Mouse (Mus musculus): ENCODE measurements at regions not wholly inside any gene's neighbourhood (a gene's known extent, or its start where the extent isn't known, plus 50 kb on each side); places are given as distances from the start of the nearest gene placed in this dataset.
"Not testable (repeated sequence)": the region's sequence is repeated elsewhere in the genome, so short reads cannot be mapped to it uniquely, and the experiment has no call there.

DNA sequence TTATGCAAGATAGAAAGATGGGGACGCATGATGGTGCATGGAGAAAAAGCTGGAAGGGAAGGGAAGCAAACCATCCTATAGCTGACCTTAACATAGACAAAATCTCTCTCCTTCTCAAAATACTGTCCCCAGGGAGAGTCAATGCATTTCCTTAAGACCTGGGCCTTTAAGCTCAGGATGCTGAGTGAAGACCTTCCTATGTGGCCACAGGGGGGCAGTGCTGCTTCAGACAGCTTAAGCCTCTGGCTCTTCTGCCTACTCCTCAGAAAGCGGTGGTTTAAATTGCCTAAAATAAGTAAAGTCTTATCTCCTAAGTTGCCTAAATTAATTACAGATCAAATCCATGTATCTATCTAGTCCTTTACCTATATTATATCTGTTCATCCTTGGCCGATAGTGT lies 760.4 kb upstream of the Olfr1507 start:
- peak in 1 of 2 experiments; percentile 10 for DNase-seq (ENCODE audit: inconsistent age in 2 of 2, low spot score in 1 of 2)

DNA sequence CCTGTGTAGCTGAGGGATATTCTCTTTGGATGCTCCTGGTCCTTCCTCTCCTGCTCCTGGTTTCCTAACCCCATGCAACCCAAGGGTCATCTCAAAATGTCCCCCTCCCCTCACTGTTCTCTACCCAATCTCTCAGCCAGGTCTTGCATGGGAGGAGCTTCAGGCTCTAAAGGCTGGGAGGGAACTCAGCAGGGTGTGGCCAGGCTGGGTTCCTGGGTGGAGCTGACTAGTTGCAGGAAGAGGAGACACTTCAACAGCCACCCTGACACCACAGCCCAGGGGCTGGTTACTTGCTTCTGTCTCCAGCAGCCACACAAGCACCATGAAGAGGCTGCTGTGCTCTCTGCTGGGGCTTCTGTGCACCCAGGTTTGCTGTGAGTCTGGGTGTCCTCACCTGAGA lies 757.9 kb upstream of the Olfr1507 start:
- DNase-seq (ENCODE audit: inconsistent age in 2 of 2, low spot score in 1 of 2), result not testable (repeated sequence)

DNA sequence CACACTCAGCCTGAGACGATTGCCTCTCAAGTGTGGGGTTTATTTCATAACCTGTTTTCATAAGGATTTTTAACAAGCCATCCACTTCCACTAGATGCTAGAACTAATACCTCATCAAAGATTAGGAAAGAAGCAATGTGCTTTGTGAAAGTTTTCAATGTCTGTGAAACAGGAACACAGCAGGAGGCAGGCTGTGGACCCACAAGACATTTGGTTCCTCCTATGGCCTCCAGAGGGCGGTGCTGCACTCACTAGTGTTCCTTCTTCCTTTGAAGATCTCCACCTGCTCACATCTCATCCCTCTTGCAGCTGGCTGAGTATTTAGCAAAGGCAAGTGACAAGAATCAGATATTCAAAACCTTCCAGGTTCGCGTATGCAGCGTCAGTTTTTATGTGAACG lies 735.6 kb upstream of the Olfr1507 start:
- DNase-seq (ENCODE audit: inconsistent age in 2 of 2, low spot score in 1 of 2), result not testable (repeated sequence)

DNA sequence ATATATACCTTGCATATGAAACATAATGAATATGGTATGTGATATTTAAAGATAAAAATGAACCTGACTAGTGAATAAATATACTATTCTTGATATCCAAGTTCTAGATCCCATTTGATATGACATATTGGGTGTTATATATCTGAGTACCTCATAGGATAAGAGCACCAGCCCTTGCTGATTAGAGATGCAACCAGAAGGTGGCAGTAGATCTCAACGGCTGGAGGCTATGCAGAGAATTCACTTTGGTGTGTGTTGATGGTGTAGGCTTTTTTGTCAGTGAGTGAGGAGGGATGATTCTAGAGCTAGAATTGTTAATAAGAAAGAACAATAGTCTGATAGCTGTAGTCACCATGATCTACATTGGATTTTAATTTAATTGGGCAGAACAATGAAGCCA lies 729.2 kb upstream of the Olfr1507 start:
- DNase-seq (ENCODE audit: inconsistent age in 2 of 2, low spot score in 1 of 2), result not testable (repeated sequence)

DNA sequence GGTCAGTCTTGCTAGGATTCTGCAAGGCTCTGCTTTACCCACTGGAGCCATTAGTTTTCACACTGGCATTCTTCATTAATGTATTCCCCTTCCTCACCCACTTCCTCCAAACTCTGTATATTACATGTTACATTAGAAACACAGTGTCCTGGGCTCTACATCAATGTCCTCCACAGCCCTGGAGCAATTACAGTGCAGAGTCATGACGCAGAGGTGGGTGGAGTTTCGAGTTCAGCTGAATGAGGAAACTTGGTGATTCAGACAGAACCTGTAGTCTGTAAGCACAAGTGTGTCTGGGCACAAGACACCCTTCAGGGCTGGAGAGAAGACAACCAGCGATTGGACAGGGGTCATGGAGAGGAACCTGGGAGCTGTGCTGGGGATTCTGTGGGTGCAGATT lies 715.0 kb upstream of the Olfr1507 start:
- DNase-seq (ENCODE audit: inconsistent age in 2 of 2, low spot score in 1 of 2), result not testable (repeated sequence)

DNA sequence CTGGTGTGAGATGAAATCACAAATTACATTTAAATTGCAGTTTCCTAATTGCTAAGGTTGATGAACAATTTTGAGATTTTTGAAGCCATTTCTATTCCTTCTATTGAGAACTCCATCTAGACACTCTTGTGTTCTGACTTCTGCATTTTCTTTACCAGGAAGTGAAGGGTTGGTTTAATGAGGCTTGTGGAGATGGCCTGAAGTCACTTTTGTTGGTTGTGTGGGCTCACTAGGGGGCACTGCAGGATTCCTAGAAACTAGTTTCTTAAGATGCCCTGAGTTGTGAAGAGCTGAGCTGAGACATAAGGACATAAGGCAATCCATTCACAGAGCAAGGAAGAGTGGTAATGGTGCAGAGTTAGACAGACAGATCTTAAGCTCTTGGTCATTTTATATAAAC lies 713.7 kb upstream of the Olfr1507 start:
- not testable (repeated sequence) for DNase-seq (ENCODE audit: inconsistent age in 2 of 2, low spot score in 1 of 2)

DNA sequence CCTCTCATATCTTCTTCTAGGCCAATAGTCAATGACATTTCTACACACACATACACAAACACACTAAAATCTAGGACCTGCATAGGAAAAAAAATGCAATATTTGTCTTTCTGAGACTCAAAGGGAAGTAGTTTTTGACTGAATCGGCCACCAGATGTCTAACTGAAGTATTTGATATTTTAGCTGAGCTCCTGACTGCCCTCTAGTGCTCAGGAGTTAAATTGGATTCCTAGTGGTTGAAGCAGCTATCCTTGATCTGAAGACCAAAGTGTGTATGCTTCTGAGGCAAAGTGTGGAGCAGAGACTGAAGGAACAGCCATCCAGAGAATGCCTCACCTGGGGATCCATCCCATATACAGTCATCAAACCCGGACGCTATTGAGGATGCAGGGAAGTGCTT lies 695.4 kb upstream of the Olfr1507 start:
- not testable (repeated sequence) for DNase-seq (ENCODE audit: inconsistent age in 2 of 2, low spot score in 1 of 2)

DNA sequence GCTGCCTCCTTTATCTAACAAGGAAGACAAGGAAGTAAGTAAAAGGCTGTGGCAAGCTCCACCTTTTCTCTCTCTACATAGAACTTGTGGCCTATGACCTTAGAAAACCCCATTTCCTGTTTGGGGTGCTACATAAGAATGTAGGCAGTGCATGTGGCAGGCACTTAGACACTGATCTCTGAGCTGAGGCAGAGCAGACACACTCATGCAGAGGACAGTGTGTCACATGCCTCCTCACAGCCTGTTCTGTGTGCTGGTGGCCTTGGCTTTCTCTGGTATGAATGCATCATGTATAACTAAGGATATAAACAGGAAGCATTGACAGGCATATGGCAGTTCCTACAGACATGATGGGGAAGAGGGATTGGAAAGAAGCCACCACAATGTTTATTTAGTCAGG lies 678.5 kb upstream of the Olfr1507 start:
- not testable (repeated sequence) for DNase-seq (ENCODE audit: inconsistent age in 2 of 2, low spot score in 1 of 2)

DNA sequence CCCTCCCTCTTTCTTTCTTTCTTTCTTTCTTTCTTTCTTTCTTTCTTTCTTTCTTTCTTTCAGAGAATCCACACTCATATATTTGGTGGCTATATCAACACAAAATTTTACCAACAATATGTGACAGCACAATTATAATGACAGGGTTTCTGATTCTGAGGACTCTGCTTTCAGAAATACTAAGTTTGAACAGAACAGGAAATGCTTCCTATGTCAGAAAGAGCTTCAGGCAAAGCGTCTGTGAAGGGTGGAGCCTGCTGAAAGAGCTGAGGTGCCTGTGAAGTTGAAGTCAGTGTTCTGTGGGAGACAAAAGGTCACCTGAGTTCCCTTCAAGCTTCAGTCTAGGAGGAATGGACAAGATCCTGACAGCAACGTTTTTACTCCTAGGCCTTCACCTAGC lies 670.8 kb upstream of the Olfr1507 start:
- not testable (repeated sequence) for DNase-seq (ENCODE audit: inconsistent age in 2 of 2, low spot score in 1 of 2)

DNA sequence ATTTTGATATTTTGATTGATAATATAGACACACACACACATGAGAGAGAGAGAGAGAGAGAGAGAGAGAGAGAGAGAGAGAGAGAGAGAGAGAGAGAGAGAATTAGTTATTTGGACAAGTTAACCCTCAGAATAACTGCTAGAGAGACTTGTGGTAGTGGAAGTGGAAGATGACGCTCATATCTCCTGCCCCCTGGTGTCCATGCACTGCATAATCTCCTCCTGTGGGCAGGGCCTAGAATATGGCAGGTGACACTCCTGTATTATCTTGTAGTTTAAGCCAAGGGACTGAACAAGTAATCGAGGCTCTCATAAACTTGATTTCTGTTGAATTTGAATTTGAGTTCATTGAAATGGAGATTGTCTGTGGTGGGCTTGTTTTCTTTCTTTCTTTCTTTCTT lies 663.5 kb upstream of the Olfr1507 start:
- not testable (repeated sequence) for DNase-seq (ENCODE audit: inconsistent age in 2 of 2, low spot score in 1 of 2)

DNA sequence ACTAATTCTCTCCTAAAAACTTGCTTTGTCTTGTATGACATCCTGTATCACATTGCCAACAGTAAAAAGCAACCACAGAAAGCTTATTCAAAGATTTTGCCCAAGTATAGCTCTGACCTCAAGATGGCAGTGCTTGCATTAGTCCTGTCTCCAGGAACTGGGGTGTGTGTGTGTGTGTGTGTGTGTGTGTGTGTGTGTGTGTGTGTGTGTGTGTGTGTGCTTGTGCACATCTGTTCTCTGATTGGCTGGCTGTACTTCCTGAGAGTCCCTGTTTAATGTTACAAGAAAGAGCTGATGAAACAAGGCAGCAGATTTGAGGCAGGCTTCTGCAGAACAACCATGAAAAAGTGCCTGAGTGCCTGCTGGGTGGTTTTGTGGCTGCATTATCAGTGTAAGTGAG lies 639.2 kb upstream of the Olfr1507 start:
- DNase-seq (ENCODE audit: inconsistent age in 2 of 2, low spot score in 1 of 2), result not testable (repeated sequence)

DNA sequence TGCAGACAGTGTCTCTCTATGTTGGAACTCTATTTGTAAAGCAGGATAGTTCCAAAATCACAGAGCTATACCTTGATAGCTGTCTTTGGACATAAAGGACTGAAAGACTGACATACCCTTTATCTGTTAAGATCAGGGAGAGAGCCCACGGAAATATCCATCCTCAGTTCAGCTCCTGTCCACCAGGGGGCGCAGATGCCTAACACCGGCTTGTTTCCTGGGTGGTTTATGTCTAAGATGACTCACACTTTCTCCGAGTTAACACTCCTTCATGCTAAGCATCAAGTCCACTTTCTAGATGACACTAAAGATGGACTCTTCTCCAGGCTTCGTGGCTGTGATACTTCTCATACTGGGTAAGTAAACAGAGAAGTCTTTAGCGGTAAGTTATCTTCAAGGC lies 636.8 kb upstream of the Olfr1507 start:
- peak; percentile 3 to 59 for DNase-seq (ENCODE audit: inconsistent age in 2 of 2, low spot score in 1 of 2)

DNA sequence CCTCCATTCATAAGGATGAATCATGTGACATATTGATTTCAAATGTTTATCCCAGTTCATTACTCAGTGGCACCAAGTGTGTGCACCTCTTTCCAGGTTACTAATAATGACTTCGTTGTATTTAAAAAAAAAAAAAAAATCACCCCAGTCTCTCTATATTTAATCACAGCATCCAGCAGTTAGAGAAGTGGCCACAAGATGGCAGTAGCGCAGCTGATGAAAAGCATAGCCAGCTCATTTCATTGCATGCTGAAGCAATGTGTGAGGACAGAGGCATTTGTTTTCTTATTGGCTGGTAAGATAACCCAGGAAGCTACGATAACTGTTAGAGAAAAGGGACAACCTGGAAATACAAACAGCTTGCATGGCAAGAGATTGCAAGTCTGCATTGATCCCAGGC lies 626.2 kb upstream of the Olfr1507 start:
- DNase-seq (ENCODE audit: inconsistent age in 2 of 2, low spot score in 1 of 2), result peak; percentile 5 to 42

DNA sequence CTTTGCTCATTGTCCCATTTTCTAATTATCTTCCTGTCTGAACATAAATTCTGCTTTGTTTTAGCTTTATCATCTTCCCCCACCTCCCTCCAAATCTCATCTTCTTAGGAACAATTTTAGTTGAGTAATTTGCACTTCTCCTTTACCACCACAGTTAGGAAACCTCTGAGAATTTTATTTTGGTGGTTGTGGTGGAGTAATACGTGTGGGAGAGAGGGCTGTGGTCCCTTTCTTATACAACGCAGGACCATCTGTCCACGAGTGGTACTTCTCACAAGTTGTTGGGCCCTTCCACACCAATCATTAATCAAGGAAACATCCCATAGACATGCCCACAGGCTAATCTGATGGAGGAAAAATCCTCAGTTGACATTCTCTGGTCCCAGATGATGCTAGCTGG lies 614.2 kb upstream of the Olfr1507 start:
- DNase-seq (ENCODE audit: inconsistent age in 2 of 2, low spot score in 1 of 2), result not testable (repeated sequence)

DNA sequence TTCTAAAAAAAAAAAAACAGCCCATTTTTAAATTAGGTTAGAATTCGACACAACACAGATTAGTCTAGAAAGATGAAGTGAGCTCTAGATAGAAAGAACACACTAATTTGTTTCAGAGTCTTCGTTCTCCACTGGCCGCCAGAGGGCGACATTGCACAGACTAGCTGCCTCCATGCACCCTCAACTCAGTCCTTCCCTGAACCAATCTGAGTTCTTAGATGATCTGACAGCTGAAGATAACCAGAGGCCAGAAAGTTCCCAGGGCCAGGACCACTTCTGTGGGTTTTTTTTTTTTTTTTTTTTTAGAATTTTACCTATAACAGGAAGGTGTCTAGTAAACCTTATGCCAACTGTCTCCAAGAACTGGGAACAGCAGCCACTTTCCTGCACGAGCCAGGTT lies 605.8 kb upstream of the Olfr1507 start:
- DNase-seq (ENCODE audit: inconsistent age in 2 of 2, low spot score in 1 of 2), result peak in 1 of 2 experiments; percentile 16

DNA sequence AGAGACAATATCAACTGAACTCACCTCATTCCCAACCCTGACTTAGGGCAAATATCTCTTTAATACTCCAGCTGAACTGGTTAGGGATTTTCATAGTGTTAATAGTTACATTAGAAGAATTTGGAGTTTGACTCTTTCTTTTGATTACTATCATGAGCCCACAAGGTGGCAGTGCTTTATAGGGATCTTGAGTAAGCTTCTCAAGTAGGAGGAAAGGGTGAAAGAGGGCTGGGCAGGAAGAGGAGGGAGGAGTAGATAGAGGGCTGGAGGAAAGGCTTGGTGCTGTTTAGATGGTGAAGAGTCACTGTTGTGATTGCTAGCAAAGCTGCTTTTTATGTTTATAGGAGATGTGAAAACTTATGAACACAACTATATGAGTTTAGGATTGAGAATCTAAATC lies 595.4 kb upstream of the Olfr1507 start:
- not testable (repeated sequence) for DNase-seq (ENCODE audit: inconsistent age in 2 of 2, low spot score in 1 of 2)

DNA sequence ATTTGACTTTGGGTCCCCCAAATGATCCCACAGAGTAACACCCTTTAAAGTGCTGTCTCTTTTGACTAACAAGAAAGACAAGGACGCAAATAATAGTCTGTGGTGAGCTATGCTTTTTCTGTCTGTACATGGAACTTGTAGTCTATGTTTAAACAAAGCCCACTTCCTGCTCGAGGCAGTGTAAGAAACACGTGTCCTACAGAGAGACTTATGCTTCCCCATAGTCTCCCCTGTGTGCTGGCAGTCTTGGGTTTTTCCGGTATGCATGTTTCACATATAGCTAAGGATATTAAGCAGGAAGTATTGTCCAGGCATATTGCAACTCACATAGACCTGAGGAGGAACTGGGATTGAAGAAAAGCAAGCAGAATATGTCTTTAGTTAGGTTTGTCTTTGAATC lies 586.3 kb upstream of the Olfr1507 start:
- not testable (repeated sequence) for DNase-seq (ENCODE audit: inconsistent age in 2 of 2, low spot score in 1 of 2)

DNA sequence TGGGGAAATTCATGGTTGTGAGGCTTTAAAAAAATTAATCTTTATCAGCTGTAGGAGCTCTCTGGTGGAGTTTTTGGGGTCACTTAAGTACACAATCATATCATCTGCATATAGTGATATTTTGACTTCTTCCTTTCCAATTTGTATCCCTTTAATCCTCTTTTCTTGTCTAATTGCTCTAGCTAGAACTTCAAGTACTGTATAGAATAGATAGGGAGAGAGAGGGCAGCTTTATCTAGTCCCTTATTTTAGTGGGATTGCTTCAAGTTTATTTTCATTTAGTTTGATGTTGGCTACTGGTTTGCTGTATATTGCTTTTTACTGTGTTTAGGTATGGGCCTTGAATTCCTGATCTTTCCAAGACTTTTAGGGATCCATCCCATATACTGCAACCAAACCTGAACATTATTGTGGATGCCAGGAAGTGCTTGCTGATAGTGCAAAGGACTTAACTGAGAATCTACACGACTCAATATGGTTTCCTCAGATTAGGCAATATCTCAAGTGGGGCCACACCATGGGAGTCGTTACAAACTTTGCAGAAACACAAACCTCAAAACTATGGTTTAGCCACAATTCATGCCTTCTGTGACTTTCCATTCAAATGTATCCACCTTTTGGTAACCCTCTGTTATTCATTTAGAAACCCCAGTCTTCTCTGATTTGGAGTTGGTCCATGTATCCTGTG lies 585.6 kb upstream of the Olfr1507 start:
- not testable (repeated sequence) for DNase-seq (ENCODE audit: inconsistent age in 2 of 2, low spot score in 1 of 2)

DNA sequence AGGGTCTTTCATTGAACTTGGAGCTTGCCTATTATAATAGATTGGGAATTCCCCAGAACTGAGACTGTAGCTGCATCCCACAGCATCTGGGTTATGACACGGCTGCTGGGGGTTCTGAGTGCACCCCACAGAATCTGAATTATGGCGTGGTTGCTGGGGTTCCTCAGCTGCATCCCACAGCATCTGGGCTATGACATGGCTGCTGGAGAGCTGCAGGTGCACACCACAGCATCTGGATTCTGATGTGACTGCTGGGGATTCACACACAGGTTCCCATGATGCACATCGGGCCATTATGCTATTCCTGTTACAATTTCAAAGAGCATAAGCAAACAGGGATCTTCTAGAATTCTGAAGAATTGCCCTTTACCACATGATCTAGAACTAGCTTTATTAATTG lies 585.0 kb upstream of the Olfr1507 start:
- not testable (repeated sequence) for DNase-seq (ENCODE audit: inconsistent age in 2 of 2, low spot score in 1 of 2)

DNA sequence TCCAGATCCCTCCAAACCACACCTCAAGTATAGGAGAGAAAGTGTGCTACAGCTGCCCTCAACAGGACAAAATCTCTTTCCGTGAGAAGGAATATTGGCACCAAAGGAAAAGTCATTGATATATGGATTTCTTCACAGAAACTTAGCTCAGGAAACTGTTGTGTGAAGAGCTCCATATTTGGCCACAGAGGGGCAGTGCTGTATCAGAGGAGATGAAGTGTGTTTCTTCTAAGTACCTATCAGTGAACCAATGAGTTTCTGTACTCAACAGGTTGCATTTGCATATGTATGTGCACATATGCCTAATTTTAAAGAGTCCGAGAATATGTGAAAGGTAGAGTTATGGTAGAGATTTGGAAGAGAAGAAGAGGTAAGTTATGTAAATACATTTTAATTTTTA lies 580.4 kb upstream of the Olfr1507 start:
- not testable (repeated sequence) for DNase-seq (ENCODE audit: inconsistent age in 2 of 2, low spot score in 1 of 2)

DNA sequence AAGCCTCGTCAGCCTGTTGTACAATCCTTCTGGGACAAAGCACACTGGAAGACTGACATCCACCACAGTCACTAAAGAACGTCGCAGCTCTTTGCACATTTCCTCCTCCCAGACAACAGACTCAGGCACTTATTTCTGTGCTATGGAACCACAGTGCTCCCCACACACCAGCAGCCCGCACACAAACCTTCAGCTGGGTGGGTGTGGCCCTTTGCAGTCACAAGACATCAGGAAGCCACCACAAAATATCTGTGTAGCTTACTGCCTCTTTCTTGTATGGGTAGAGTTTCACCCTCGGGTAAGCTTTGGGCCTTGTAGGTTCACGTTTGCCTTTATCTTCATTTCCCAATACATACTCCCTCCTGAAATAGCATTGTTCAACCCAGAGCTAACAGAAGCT lies 577.6 kb upstream of the Olfr1507 start:
- DNase-seq (ENCODE audit: inconsistent age in 2 of 2, low spot score in 1 of 2), result not testable (repeated sequence)

DNA sequence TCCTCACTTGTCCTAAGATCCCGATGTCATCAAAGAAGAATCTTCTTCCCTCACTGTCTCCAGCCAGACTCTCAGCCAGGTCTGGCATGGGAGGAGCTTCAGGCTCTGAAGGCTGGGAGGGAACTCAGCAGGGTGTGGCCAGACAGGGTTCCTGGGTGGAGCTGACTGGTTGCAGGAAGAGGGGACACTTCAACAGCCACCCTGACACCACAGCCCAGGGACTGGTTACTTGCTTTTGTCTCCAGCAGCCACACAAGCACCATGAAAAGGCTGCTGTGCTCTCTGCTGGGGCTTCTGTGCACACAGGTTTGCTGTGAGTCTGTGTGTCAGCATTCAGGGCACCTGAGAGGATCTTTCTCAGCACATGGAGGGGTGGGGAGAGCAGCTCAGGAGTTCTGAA lies 577.0 kb upstream of the Olfr1507 start:
- not testable (repeated sequence) for DNase-seq (ENCODE audit: inconsistent age in 2 of 2, low spot score in 1 of 2)

DNA sequence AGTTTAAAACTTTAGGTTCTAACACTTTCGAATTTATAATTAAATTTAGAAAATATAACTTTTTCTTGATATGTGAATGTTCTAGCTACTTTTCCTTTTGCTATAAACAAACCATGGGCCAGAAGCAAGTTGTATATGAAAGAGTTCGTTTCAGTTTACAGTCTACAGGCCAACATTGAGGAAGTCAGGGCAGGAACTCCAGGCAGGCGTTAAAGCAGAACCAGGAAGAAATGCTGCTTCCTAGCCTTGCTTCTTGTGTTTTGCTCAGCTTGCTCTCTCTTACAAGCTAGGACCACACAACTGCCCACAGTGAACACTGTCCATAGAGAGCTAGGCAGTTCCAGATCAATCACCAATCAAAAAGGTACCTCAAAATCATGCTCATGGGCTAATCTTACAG lies 558.9 kb upstream of the Olfr1507 start:
- DNase-seq (ENCODE audit: inconsistent age in 2 of 2, low spot score in 1 of 2), result not testable (repeated sequence)
